10 mouse cellular contexts compared by ENCODE assay signal in genomic region chr7:135485796-135486410, GRCm38 (mm10). TPM values are rescaled to one million over a fixed set of nuclear protein-coding genes. Genes with fewer than 3 reads are reported as not detected.
DNase-seq lines count a peak whose midpoint lies in the region; ATAC-seq and TF ChIP-seq lines count a peak whose summit lies in the region.
"Had no signal": no experiment of that assay in that cellular context is flagged by ENCODE, and none has a peak within 500 bp of the region (broad histone marks: within the 10 kb centered on the region; RNA-seq: fewer than 3 reads in every experiment).

No protein-coding gene starts in this region.

- H3K27me3 ChIP-seq in intestine, embryonic 14.5 days (replicated peaks; ENCODE audit: control insufficient read depth, insufficient read depth, low read length) = no peaks in the 10 kb centered on the region
- H3K27me3 ChIP-seq in limb, embryonic 14.5 days (ENCODE audit: control insufficient read depth, insufficient read depth, low read length) = no peaks in the 10 kb centered on the region

- no peak overlapping the region for H3K4me2 ChIP-seq in intestine, embryonic 14.5 days (ENCODE audit: low read length)
- no peak overlapping the region for H3K4me2 ChIP-seq in limb, embryonic 14.5 days (replicated peaks; ENCODE audit: low read depth, low read length, severe bottlenecking)
- H3K4me2 ChIP-seq: heart, embryonic 13.5 days had no signal

- WGBS in intestine, embryonic 14.5 days = 33% methylated on average over 12 of the region's 12 CpGs
- 24% methylated on average over 12 of the region's 12 CpGs for WGBS in limb, embryonic 14.5 days

- H3K27ac ChIP-seq in intestine, embryonic 14.5 days (ENCODE audit: low read depth) = no peak overlapping the region
- no peak overlapping the region for H3K27ac ChIP-seq in limb, embryonic 14.5 days (replicated peaks; ENCODE audit: low read depth, low read length)
- H3K27ac ChIP-seq: heart, embryonic 13.5 days had no signal

- no peaks in the 10 kb centered on the region for H3K9me3 ChIP-seq in intestine, embryonic 14.5 days (ENCODE audit: control insufficient read depth, low read length)
- H3K9me3 ChIP-seq in limb, embryonic 14.5 days (ENCODE audit: control insufficient read depth, low read length) = no peaks in the 10 kb centered on the region
- H3K9me3 ChIP-seq: heart, embryonic 13.5 days had no signal

- no peaks in the 10 kb centered on the region for H3K36me3 ChIP-seq in intestine, embryonic 14.5 days (ENCODE audit: control insufficient read depth, insufficient read depth, low read length)
- no peaks in the 10 kb centered on the region for H3K36me3 ChIP-seq in limb, embryonic 14.5 days (ENCODE audit: control insufficient read depth, insufficient read depth, low read length)
- H3K36me3 ChIP-seq: heart, embryonic 13.5 days had no signal

- no peak for TF ChIP-seq POLR2A in limb, embryonic 14.5 days (IDR thresholded peaks at IDR 0.05; ENCODE audit: borderline replicate concordance, extremely low read depth, insufficient read depth, insufficient read length)

- no peak overlapping the region for H3K9ac ChIP-seq in intestine, embryonic 14.5 days (ENCODE audit: low read length)
- no peak overlapping the region for H3K9ac ChIP-seq in limb, embryonic 14.5 days (ENCODE audit: low read depth, low read length, severe bottlenecking)
- H3K9ac ChIP-seq: heart, embryonic 13.5 days had no signal

- H3K4me3 ChIP-seq in intestine, embryonic 14.5 days (ENCODE audit: low read depth, low read length) = no peak overlapping the region
- H3K4me3 ChIP-seq in limb, embryonic 14.5 days (replicated peaks; ENCODE audit: low read length) = no peak overlapping the region
- H3K4me3 ChIP-seq: heart, embryonic 13.5 days had no signal

- 0 out of 2 replicates have a peak, but pooled peaks have one; percentile 69 for ATAC-seq in intestine, embryonic 14.5 days (replicated peaks; ENCODE audit: low FRiP score, low TSS enrichment, low read depth)
- no peak for ATAC-seq in limb, embryonic 14.5 days (ENCODE audit: low FRiP score, low read depth)

- DNase-seq in heart, postnatal 4 days = peak; percentile 35
- DNase-seq in heart, adult 8-10 months (ENCODE audit: low spot score) = no peak
- DNase-seq in NIH3T3 (ENCODE audit: low read depth) = peak; percentile 79
- DNase-seq in embryo, embryonic 9.5 days (ENCODE audit: extremely low spot score) = peak; percentile 59
- peak; percentile 69 for DNase-seq in intestine, embryonic 14.5 days (ENCODE audit: low spot score)
- peak; percentile 48 for DNase-seq in limb, embryonic 14.5 days (ENCODE audit: low spot score)
- DNase-seq in right cerebral cortex, postnatal 25 days = peak; percentile 38
- no peak for DNase-seq in T-cell, adult 2 months (ENCODE audit: low spot score)

- H3K4me1 ChIP-seq in intestine, embryonic 14.5 days (replicated peaks; ENCODE audit: control insufficient read depth, insufficient read depth, low read length) = no peaks in the 10 kb centered on the region; the same call in 1 of the 2 replicates
- H3K4me1 ChIP-seq in limb, embryonic 14.5 days (ENCODE audit: control insufficient read depth, insufficient read depth, low read length) = peaks cover 4% of the 10 kb centered on the region; the same call in 1 of the 2 replicates

RNA-seq across cellular contexts. Expression of gene Clrn3, which starts 42.6 kb away (rescaled TPM):
- total RNA-seq in heart, postnatal 4 days (2021) = not detected
- under 1 TPM in 1 of 4 experiments, not detected in 3; 0.11 TPM for total RNA-seq in heart, adult 8-10 months (2022)
- 16.8 and 18.9 TPM in 2 replicates for polyA plus RNA-seq in intestine, embryonic 14.5 days (2014; fragmentation: Nextera tagmentation; extraction: Ambion mirVana)
- 0.03 TPM in 1 of 2 replicates, not detected in the other for polyA plus RNA-seq in limb, embryonic 14.5 days (2012; rRNA removed)
- polyA plus RNA-seq in limb, embryonic 14.5 days (2014; fragmentation: Nextera tagmentation; extraction: Ambion mirVana) = not detected in 2 replicates
- total RNA-seq: MEL had no signal
- polyA plus RNA-seq: heart, embryonic 13.5 days had no signal

RNA-seq across cellular contexts. Expression of gene Ptpre, which starts 51.4 kb away (rescaled TPM):
- total RNA-seq in heart, postnatal 4 days (2021) = 1 to 10 TPM; 6.0 to 6.4 TPM
- 1 to 10 TPM; 1.9 to 3.8 (median 2.5) TPM for total RNA-seq in heart, adult 8-10 months (2022)
- polyA plus RNA-seq in intestine, embryonic 14.5 days (2014; fragmentation: Nextera tagmentation; extraction: Ambion mirVana) = 1.9 and 2.3 TPM in 2 replicates
- polyA plus RNA-seq in limb, embryonic 14.5 days (2012; rRNA removed) = 3.0 and 3.2 TPM in 2 replicates
- polyA plus RNA-seq in limb, embryonic 14.5 days (2014; fragmentation: Nextera tagmentation; extraction: Ambion mirVana) = 3.6 and 4.1 TPM in 2 replicates

Comparison
In these comparisons a context has a peak if more than half of its experiments do, and no peak if none do; other contexts are left out.
1. DNase-seq: peak in heart, postnatal 4 days (single experiment), NIH3T3 (single experiment), embryo, embryonic 9.5 days (single experiment), intestine, embryonic 14.5 days (single experiment), limb, embryonic 14.5 days (single experiment) and right cerebral cortex, postnatal 25 days (single experiment); none in heart, adult 8-10 months (single experiment) and T-cell, adult 2 months (single experiment).